Mouse (Mus musculus): ENCODE measurements around the gene Parp9. TPM values are rescaled to one million over a fixed set of nuclear protein-coding genes. Genes with fewer than 3 reads are reported as not detected.

Parp9 gene
- polyA plus RNA-seq, 2 experiments, result 4.3 to 7.6 TPM

DNA sequence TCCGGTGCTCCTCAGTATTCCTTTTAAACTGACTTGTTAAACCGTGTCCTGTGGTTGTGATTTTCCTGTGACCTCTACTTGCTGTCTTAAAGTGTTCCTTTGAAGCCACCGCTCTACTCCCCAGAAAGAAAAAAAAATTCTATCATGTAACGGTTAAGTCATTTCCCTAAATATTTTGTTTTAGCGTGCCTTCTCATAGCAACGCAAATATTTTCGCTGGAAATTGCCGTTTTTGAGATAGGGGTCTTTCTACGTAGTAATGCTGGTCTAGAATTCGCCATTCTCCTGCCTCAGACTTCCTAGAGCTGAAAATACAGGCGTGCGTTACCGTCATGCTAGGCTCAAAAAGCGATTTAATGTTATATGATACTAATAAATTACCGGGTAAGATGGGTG is 44.2 kb downstream of the Parp9 start:
- Histone ChIP-seq H3K4me2 (ENCODE audit: low read depth) (peak overlapping the region; percentile 83), H3K9me3 (ENCODE audit: control insufficient read depth, low read length) (no peaks in the 10 kb centered on the region), H3K27ac (peak overlapping the region; percentile 63), H3K9ac (replicated peaks) (peak overlapping the region; percentile 75), H3K4me1 (replicated peaks; ENCODE audit: control insufficient read depth in 2 of 2, insufficient read depth in 2 of 2, low read length in 1 of 2) (peaks cover 4 to 18% of the 10 kb centered on the region in 2 experiments), H3K36me3 (replicated peaks; ENCODE audit: control insufficient read depth, insufficient read depth, low read depth) (no peaks in the 10 kb centered on the region), H3K27me3 (ENCODE audit: control insufficient read depth, insufficient read depth, low read length) (no peaks in the 10 kb centered on the region), H3K4me3 (ENCODE audit: insufficient read depth in 1 of 2, low read depth in 2 of 2, low read length in 2 of 2) (peak overlapping the region; percentile 81 to 87)
- ATAC-seq (ENCODE audit: insufficient read depth) (no peak), DNase-seq (ENCODE audit: low read depth in 3 of 3, low spot score in 3 of 3) (no peak)
- TF ChIP-seq EP300 (IDR thresholded peaks at IDR 0.05; ENCODE audit: low read depth) (no peak), CTCF (IDR thresholded peaks at IDR 0.05; ENCODE audit: low read depth) (no peak)
- WGBS (ENCODE audit: insufficient replicate concordance), result 4% methylated on average over 15 of the region's 15 CpGs

DNA sequence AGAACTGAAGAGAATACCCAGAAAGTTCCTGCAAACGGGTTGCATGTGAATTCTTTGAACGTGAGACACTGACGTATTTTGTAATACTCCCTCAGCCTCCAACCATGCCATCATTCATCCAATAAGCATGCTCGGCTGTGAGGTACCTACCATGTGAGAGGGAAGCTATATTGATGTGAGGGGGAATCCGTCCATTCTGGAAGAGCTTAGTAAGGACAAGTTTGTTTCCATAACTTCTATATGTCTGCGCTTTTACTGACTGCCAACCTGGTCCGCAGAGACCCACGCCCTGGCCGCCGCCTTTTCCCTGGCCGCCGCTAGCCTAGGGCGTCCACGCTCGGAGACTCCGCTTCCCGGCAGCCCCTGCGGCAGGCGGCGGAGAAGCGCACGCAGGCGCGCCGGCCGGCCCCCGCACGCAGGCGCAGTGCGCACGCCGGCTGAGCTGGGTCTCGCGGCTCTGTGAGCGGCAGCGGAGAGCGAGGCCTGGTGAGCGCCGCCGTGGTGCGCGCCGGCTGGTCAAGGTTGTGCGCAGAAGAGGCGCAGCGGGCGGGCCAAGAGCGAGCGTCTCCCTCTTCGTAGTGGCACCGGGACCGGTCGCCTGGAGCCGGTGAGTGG is 44.7 kb downstream of the Parp9 start:
- Histone ChIP-seq H3K27me3 (ENCODE audit: control insufficient read depth, insufficient read depth, low read length) (no peaks in the 10 kb centered on the region), H3K27ac (peak overlapping the region; percentile 93), H3K9me3 (ENCODE audit: control insufficient read depth, low read length) (no peaks in the 10 kb centered on the region), H3K4me1 (replicated peaks; ENCODE audit: control insufficient read depth in 2 of 2, insufficient read depth in 2 of 2, low read length in 1 of 2) (peaks cover 4 to 20% of the 10 kb centered on the region in 2 experiments), H3K4me3 (ENCODE audit: insufficient read depth in 1 of 2, low read depth in 2 of 2, low read length in 2 of 2) (peak overlapping the region; percentile 81 to 87), H3K36me3 (replicated peaks; ENCODE audit: control insufficient read depth, insufficient read depth, low read depth) (no peaks in the 10 kb centered on the region), H3K4me2 (ENCODE audit: low read depth) (peak overlapping the region; percentile 83), H3K9ac (replicated peaks) (peak overlapping the region; percentile 90)
- peak; percentile 85 for ATAC-seq (ENCODE audit: insufficient read depth)
- under 1% methylated on average over 54 of the region's 54 CpGs for WGBS (ENCODE audit: insufficient replicate concordance)
- TF ChIP-seq EP300 (IDR thresholded peaks at IDR 0.05; ENCODE audit: low read depth), result no peak
- TF ChIP-seq CTCF (IDR thresholded peaks at IDR 0.05; ENCODE audit: low read depth), result no peak
- DNase-seq (ENCODE audit: low read depth in 3 of 3, low spot score in 3 of 3), result peak; percentile 83 to 88 (median 87)

DNA sequence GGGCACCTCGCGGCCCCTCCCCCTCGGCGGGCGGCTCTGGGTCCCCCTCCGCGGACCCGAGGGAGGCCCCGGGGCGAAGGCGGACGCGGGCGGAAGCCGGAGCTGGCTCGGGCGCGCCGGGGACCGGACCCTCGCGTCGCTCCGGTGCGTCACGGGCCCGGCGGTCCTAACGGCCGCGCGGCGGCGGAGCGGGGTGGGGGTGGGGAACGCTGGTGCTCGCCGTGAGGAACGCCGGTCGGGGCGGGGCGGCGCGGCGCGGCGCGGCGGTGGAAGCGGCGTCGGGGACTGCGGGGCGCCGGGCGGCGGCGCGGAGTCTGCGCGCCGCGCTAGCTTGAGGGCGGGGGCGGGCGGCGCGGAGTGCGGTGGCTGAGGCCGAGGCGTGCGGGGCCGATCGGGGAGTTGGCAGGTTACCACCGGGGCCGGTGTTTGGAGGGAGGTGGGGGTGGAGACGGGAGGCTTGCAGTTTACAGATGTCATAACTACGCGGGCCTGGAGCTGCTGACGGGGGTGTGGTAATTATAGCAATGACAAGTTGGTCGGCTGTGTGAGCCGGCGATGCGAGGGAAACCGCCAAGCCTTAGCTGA is 45.3 kb downstream of the Parp9 start:
- peak overlapping the region; percentile 83 for H3K4me2 ChIP-seq (ENCODE audit: low read depth)
- under 1% methylated on average over 76 of the region's 86 CpGs for WGBS (ENCODE audit: insufficient replicate concordance)
- H3K4me1 ChIP-seq (replicated peaks; ENCODE audit: control insufficient read depth in 2 of 2, insufficient read depth in 2 of 2, low read length in 1 of 2), result peaks cover 4 to 20% of the 10 kb centered on the region in 2 experiments
- no peaks in the 10 kb centered on the region for H3K27me3 ChIP-seq (ENCODE audit: control insufficient read depth, insufficient read depth, low read length)
- H3K4me3 ChIP-seq (ENCODE audit: insufficient read depth in 1 of 2, low read depth in 2 of 2, low read length in 2 of 2), result peak overlapping the region; percentile 81 to 84
- no peaks in the 10 kb centered on the region for H3K36me3 ChIP-seq (replicated peaks; ENCODE audit: control insufficient read depth, insufficient read depth, low read depth)
- no peaks in the 10 kb centered on the region for H3K9me3 ChIP-seq (ENCODE audit: control insufficient read depth, low read length)
- peak overlapping the region; percentile 90 for H3K9ac ChIP-seq (replicated peaks)
- ATAC-seq (ENCODE audit: insufficient read depth) (peak; percentile 70), DNase-seq (ENCODE audit: low read depth in 3 of 3, low spot score in 3 of 3) (peak; percentile 54 to 63 (median 57))
- TF ChIP-seq CTCF (IDR thresholded peaks at IDR 0.05; ENCODE audit: low read depth) (no peak), EP300 (IDR thresholded peaks at IDR 0.05; ENCODE audit: low read depth) (no peak)
- H3K27ac ChIP-seq, result peak overlapping the region; percentile 93

DNA sequence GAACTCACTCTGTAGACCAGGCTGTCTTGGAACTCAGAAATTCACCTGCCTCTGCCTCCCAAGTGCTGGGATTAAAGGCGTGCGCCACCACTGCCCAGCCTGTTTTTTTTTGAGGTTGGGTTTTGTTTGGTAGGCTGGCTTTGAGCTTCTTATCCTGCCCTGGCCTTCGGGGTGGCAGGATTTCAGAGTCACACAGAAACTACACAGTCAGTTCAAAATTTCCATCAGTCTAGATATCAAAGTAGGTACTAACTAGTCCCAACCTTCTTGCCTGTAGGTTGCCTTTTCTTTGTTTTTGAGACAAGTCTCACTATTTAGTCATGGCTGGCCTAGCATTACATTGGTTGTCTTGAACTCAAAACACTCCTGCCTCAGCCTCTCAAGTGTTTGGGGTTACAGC is 46.2 kb downstream of the Parp9 start:
- Histone ChIP-seq H3K4me2 (ENCODE audit: low read depth) (peak overlapping the region; percentile 83), H3K27me3 (ENCODE audit: control insufficient read depth, insufficient read depth, low read length) (no peaks in the 10 kb centered on the region), H3K36me3 (replicated peaks; ENCODE audit: control insufficient read depth, insufficient read depth, low read depth) (no peaks in the 10 kb centered on the region), H3K9ac (replicated peaks) (peak overlapping the region; percentile 90), H3K27ac (peak overlapping the region; percentile 93), H3K4me3 (ENCODE audit: insufficient read depth in 1 of 2, low read depth in 2 of 2, low read length in 2 of 2) (peak overlapping the region; percentile 81 to 84), H3K4me1 (replicated peaks; ENCODE audit: control insufficient read depth in 2 of 2, insufficient read depth in 2 of 2, low read length in 1 of 2) (peaks cover 4 to 20% of the 10 kb centered on the region in 2 experiments), H3K9me3 (ENCODE audit: control insufficient read depth, low read length) (no peaks in the 10 kb centered on the region)
- ATAC-seq (ENCODE audit: insufficient read depth) (no peak), DNase-seq (ENCODE audit: low read depth in 3 of 3, low spot score in 3 of 3) (peak in 1 of 3 experiments; percentile 27)
- 14% methylated on average over 3 of the region's 3 CpGs for WGBS (ENCODE audit: insufficient replicate concordance)
- no peak for TF ChIP-seq EP300 (IDR thresholded peaks at IDR 0.05; ENCODE audit: low read depth)
- TF ChIP-seq CTCF (IDR thresholded peaks at IDR 0.05; ENCODE audit: low read depth), result no peak

DNA sequence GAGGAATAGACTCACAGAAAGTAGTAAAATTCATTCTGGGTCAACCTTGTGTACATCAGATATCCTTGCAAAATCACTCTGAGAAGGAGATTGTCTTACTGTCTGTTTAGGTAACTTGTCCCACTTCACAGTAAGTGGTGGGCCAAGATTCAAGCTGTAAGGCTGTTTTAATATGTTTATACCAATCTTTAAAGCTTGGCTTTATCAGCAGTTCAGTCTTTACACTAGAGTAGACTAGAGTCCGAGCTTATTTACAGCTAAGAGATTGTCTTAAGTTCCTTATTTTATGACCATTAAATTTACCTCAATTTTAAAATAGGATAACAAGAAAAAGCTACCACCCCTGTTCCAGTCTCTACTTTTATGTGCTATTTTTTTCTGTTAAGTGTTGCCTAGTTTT is 49.7 kb downstream of the Parp9 start:
- ATAC-seq (ENCODE audit: insufficient read depth) (no peak), DNase-seq (ENCODE audit: low read depth in 3 of 3, low spot score in 3 of 3) (no peak)
- Histone ChIP-seq H3K27me3 (ENCODE audit: control insufficient read depth, insufficient read depth, low read length) (no peaks in the 10 kb centered on the region), H3K9me3 (ENCODE audit: control insufficient read depth, low read length) (no peaks in the 10 kb centered on the region), H3K36me3 (replicated peaks; ENCODE audit: control insufficient read depth, insufficient read depth, low read depth) (no peaks in the 10 kb centered on the region), H3K9ac (replicated peaks) (no peak overlapping the region), H3K4me1 (replicated peaks; ENCODE audit: control insufficient read depth in 2 of 2, insufficient read depth in 2 of 2, low read length in 1 of 2) (peaks cover 0 to 7% of the 10 kb centered on the region in 2 experiments; a peak in 3 of 4 replicates), H3K4me3 (ENCODE audit: insufficient read depth in 1 of 2, low read depth in 2 of 2, low read length in 2 of 2) (no peak overlapping the region), H3K27ac (no peak overlapping the region), H3K4me2 (ENCODE audit: low read depth) (no peak overlapping the region)
- WGBS (ENCODE audit: insufficient replicate concordance), result 56% methylated on average over 1 of the region's 1 CpGs
- no peak for TF ChIP-seq EP300 (IDR thresholded peaks at IDR 0.05; ENCODE audit: low read depth)
- no peak for TF ChIP-seq CTCF (IDR thresholded peaks at IDR 0.05; ENCODE audit: low read depth)
